ENCODE assay signal across 12 mouse cellular contexts in genomic region chr4:152447731-152448665, GRCm38 (mm10). TPM values are rescaled to one million over a fixed set of nuclear protein-coding genes. Genes with fewer than 3 reads are reported as not detected.
DNase-seq lines count a peak whose midpoint lies in the region; ATAC-seq and TF ChIP-seq lines count a peak whose summit lies in the region.
"Had no signal": no experiment of that assay in that cellular context is flagged by ENCODE, and none has a peak within 500 bp of the region (broad histone marks: within the 10 kb centered on the region; RNA-seq: fewer than 3 reads in every experiment).

No protein-coding gene starts in this region.

- no peak overlapping the region for H3K27ac ChIP-seq in heart, embryonic 15.5 days
- no peak overlapping the region for H3K27ac ChIP-seq in heart, embryonic 11.5 days (ENCODE audit: low read depth, low read length)
- H3K27ac ChIP-seq in brown adipose tissue, adult 24 weeks (replicated peaks; ENCODE audit: low read depth, low read length): no peak overlapping the region; the same call in none of the 2 replicates
- no peak overlapping the region for H3K27ac ChIP-seq in heart, adult 2 months
- no peak overlapping the region for H3K27ac ChIP-seq in intestine, embryonic 16.5 days (ENCODE audit: low read length)
- no peak overlapping the region for H3K27ac ChIP-seq in kidney, embryonic 16.5 days (ENCODE audit: low read length)
- H3K27ac ChIP-seq: embryonic facial prominence, embryonic 12.5 days; hindbrain, postnatal 0 days; midbrain, embryonic 12.5 days had no signal

- no peaks in the 10 kb centered on the region for H3K79me3 ChIP-seq in C2C12 (ENCODE audit: low read depth)

- H3K36me3 ChIP-seq in heart, embryonic 15.5 days: no peaks in the 10 kb centered on the region
- no peaks in the 10 kb centered on the region for H3K36me3 ChIP-seq in heart, embryonic 11.5 days (ENCODE audit: control insufficient read depth, insufficient read depth, low read length)
- H3K36me3 ChIP-seq in C2C12 (ENCODE audit: control insufficient read depth, insufficient read depth): no peaks in the 10 kb centered on the region
- H3K36me3 ChIP-seq in megakaryocyte, embryonic 14.5 days (replicated peaks; ENCODE audit: low read length): peaks cover 14% of the 10 kb centered on the region
- H3K36me3 ChIP-seq in heart, adult 2 months (ENCODE audit: control insufficient read depth, insufficient read depth, low read length): no peaks in the 10 kb centered on the region
- H3K36me3 ChIP-seq in intestine, embryonic 16.5 days (ENCODE audit: control insufficient read depth, insufficient read depth, low read length): no peaks in the 10 kb centered on the region
- no peaks in the 10 kb centered on the region for H3K36me3 ChIP-seq in kidney, embryonic 16.5 days (ENCODE audit: insufficient read depth, low read length)
- H3K36me3 ChIP-seq: embryonic facial prominence, embryonic 12.5 days; midbrain, embryonic 12.5 days had no signal

- TF ChIP-seq CTCF in C2C12 (IDR thresholded peaks at IDR 0.05; ENCODE audit: control insufficient read depth, insufficient read depth, insufficient read length): no peak
- TF ChIP-seq CTCF in heart, adult 2 months (IDR thresholded peaks at IDR 0.05): no peak

- DNase-seq in heart, adult 2 months: no peak
- DNase-seq: retina, postnatal 1 day had no signal

- H3K27me3 ChIP-seq in heart, embryonic 15.5 days: no peaks in the 10 kb centered on the region
- H3K27me3 ChIP-seq in heart, embryonic 11.5 days (ENCODE audit: control insufficient read depth, insufficient read depth, low read length): no peaks in the 10 kb centered on the region
- H3K27me3 ChIP-seq in C2C12 (ENCODE audit: control insufficient read depth, insufficient read depth, insufficient read length): peaks cover 26% of the 10 kb centered on the region
- peaks cover 4% of the 10 kb centered on the region for H3K27me3 ChIP-seq in megakaryocyte, embryonic 14.5 days (replicated peaks)
- H3K27me3 ChIP-seq in heart, adult 2 months (ENCODE audit: control insufficient read depth, insufficient read depth, low read length): no peaks in the 10 kb centered on the region
- H3K27me3 ChIP-seq in intestine, embryonic 16.5 days (replicated peaks; ENCODE audit: control insufficient read depth, insufficient read depth, low read length): no peaks in the 10 kb centered on the region
- no peaks in the 10 kb centered on the region for H3K27me3 ChIP-seq in kidney, embryonic 16.5 days (ENCODE audit: insufficient read depth, low read length)
- H3K27me3 ChIP-seq: embryonic facial prominence, embryonic 12.5 days; midbrain, embryonic 12.5 days had no signal

- no peak overlapping the region for H3ac ChIP-seq in C2C12 (ENCODE audit: control insufficient read depth, insufficient read length, low read depth)

- 79% methylated on average over 22 of the region's 22 CpGs for WGBS in heart, embryonic 15.5 days
- 79% methylated on average over 22 of the region's 22 CpGs for WGBS in heart, embryonic 11.5 days (ENCODE audit: insufficient replicate concordance)
- WGBS in heart, adult 2 months: 79% methylated on average over 22 of the region's 22 CpGs
- 80% methylated on average over 22 of the region's 22 CpGs for WGBS in intestine, embryonic 16.5 days
- WGBS in kidney, embryonic 16.5 days: 79% methylated on average over 22 of the region's 22 CpGs

- H3K9ac ChIP-seq in heart, embryonic 15.5 days: no peak overlapping the region
- H3K9ac ChIP-seq in heart, embryonic 11.5 days (ENCODE audit: low read depth, low read length): no peak overlapping the region
- no peak overlapping the region for H3K9ac ChIP-seq in heart, adult 2 months (ENCODE audit: low read depth, low read length)
- H3K9ac ChIP-seq in intestine, embryonic 16.5 days (ENCODE audit: low read depth, low read length): no peak overlapping the region
- H3K9ac ChIP-seq in kidney, embryonic 16.5 days (replicated peaks; ENCODE audit: low read length): no peak overlapping the region
- H3K9ac ChIP-seq: embryonic facial prominence, embryonic 12.5 days; midbrain, embryonic 12.5 days had no signal

- TF ChIP-seq EP300 in heart, adult 2 months (IDR thresholded peaks at IDR 0.05; ENCODE audit: insufficient read depth, low read depth, low read length): no peak

- ATAC-seq in heart, embryonic 15.5 days (replicated peaks; ENCODE audit: insufficient number of reproducible peaks, insufficient read depth, low FRiP score, low read depth): no peak
- ATAC-seq in heart, embryonic 11.5 days (replicated peaks; ENCODE audit: insufficient number of reproducible peaks, low FRiP score, low TSS enrichment): no peak
- ATAC-seq in intestine, embryonic 16.5 days: no peak
- ATAC-seq in kidney, embryonic 16.5 days (ENCODE audit: low FRiP score, low TSS enrichment): no peak
- ATAC-seq: hindbrain, postnatal 0 days had no signal

- peak overlapping the region; percentile 20; the same call in 1 of the 2 replicates for H3K4me3 ChIP-seq in heart, embryonic 15.5 days
- H3K4me3 ChIP-seq in heart, embryonic 11.5 days (ENCODE audit: low read depth, low read length): no peak overlapping the region
- H3K4me3 ChIP-seq in C2C12 (ENCODE audit: insufficient read depth, poor library complexity, severe bottlenecking): peak overlapping the region; percentile 23
- H3K4me3 ChIP-seq in brown adipose tissue, adult 24 weeks (ENCODE audit: insufficient read depth, low read depth, low read length): peak overlapping the region; percentile 36
- peak overlapping the region; percentile 89 for H3K4me3 ChIP-seq in megakaryocyte, embryonic 14.5 days (replicated peaks)
- no peak overlapping the region for H3K4me3 ChIP-seq in heart, adult 2 months
- H3K4me3 ChIP-seq in intestine, embryonic 16.5 days (ENCODE audit: low read length): no peak overlapping the region
- H3K4me3 ChIP-seq in kidney, embryonic 16.5 days (ENCODE audit: low read length): no peak overlapping the region
- H3K4me3 ChIP-seq: embryonic facial prominence, embryonic 12.5 days; midbrain, embryonic 12.5 days had no signal

- no peaks in the 10 kb centered on the region for H3K79me2 ChIP-seq in C2C12 (ENCODE audit: control insufficient read depth, insufficient read depth)
- H3K79me2 ChIP-seq in heart, adult 2 months (replicated peaks; ENCODE audit: control insufficient read depth, insufficient read depth, low read length): no peaks in the 10 kb centered on the region

- intact Hi-C loops in heart, adult 2 months (cut with DNase I): no loop called here

- H3K4me1 ChIP-seq in heart, embryonic 15.5 days (replicated peaks): no peaks in the 10 kb centered on the region
- no peaks in the 10 kb centered on the region for H3K4me1 ChIP-seq in heart, embryonic 11.5 days (ENCODE audit: control insufficient read depth, insufficient read depth, low read length)
- H3K4me1 ChIP-seq in brown adipose tissue, adult 24 weeks (ENCODE audit: control insufficient read depth, insufficient read depth, insufficient read length, low read length): no peaks in the 10 kb centered on the region
- H3K4me1 ChIP-seq in megakaryocyte, embryonic 14.5 days: peaks cover 56% of the 10 kb centered on the region
- no peaks in the 10 kb centered on the region for H3K4me1 ChIP-seq in heart, adult 2 months (ENCODE audit: control insufficient read depth, insufficient read depth, low read length)
- H3K4me1 ChIP-seq in intestine, embryonic 16.5 days (ENCODE audit: control insufficient read depth, insufficient read depth, low read length): no peaks in the 10 kb centered on the region
- no peaks in the 10 kb centered on the region for H3K4me1 ChIP-seq in kidney, embryonic 16.5 days (ENCODE audit: insufficient read depth, low read length)
- H3K4me1 ChIP-seq: embryonic facial prominence, embryonic 12.5 days had no signal

- peak overlapping the region; percentile 14; the same call in 1 of the 2 replicates for H3K4me2 ChIP-seq in heart, embryonic 15.5 days
- H3K4me2 ChIP-seq in heart, embryonic 11.5 days: no peak overlapping the region
- no peak overlapping the region for H3K4me2 ChIP-seq in intestine, embryonic 16.5 days (ENCODE audit: low read depth, low read length)
- H3K4me2 ChIP-seq in kidney, embryonic 16.5 days (replicated peaks; ENCODE audit: low read depth, low read length): no peak overlapping the region
- H3K4me2 ChIP-seq: embryonic facial prominence, embryonic 12.5 days; midbrain, embryonic 12.5 days had no signal

- H3K9me3 ChIP-seq in heart, embryonic 15.5 days (replicated peaks): no peaks in the 10 kb centered on the region
- no peaks in the 10 kb centered on the region for H3K9me3 ChIP-seq in heart, embryonic 11.5 days (replicated peaks; ENCODE audit: control insufficient read depth, low read length)
- peaks cover 15% of the 10 kb centered on the region for H3K9me3 ChIP-seq in megakaryocyte, embryonic 14.5 days
- H3K9me3 ChIP-seq in intestine, embryonic 16.5 days (ENCODE audit: control insufficient read depth, low read length): no peaks in the 10 kb centered on the region
- no peaks in the 10 kb centered on the region for H3K9me3 ChIP-seq in kidney, embryonic 16.5 days (ENCODE audit: low read length)
- H3K9me3 ChIP-seq: embryonic facial prominence, embryonic 12.5 days; midbrain, embryonic 12.5 days had no signal

- no peak for TF ChIP-seq POLR2A in heart, adult 2 months (IDR thresholded peaks at IDR 0.05; ENCODE audit: insufficient read depth, low read depth, low read length)

RNA-seq across cellular contexts. Expression of gene Nphp4, which starts 28.5 kb away (rescaled TPM):
- 1.3 and 1.9 TPM in 2 replicates for polyA plus RNA-seq in heart, embryonic 15.5 days (2015; fragmentation: Nextera tagmentation; extraction: Ambion mirVana)
- polyA plus RNA-seq in heart, embryonic 11.5 days (2014; fragmentation: Nextera tagmentation; extraction: Ambion mirVana): 1.7 and 1.9 TPM in 2 replicates
- 2.0 TPM for polyA plus RNA-seq in C2C12 (2012; fragmentation: generic; extraction: Trizol)
- polyA plus RNA-seq in brown adipose tissue, adult 24 weeks (2012; ENCODE audit: insufficient read depth, insufficient read length, missing spikeins): not detected in 2 replicates
- polyA plus RNA-seq in megakaryocyte, embryonic 14.5 days (2012; ENCODE audit: insufficient read depth, low replicate concordance): 0.64 and 1.3 TPM in 2 replicates
- total RNA-seq in heart, adult 2 months (2021): under 1 TPM; 0.57 to 0.70 TPM
- polyA plus RNA-seq in heart, adult 2 months (2012; rRNA removed): 0.82 and 1.3 TPM in 2 replicates
- polyA plus RNA-seq in intestine, embryonic 16.5 days (2015; fragmentation: Nextera tagmentation; extraction: Ambion mirVana): 1.4 and 1.7 TPM in 2 replicates
- polyA plus RNA-seq in kidney, embryonic 16.5 days (2015; fragmentation: Nextera tagmentation; extraction: Ambion mirVana): 5.0 and 5.2 TPM in 2 replicates

RNA-seq across cellular contexts. Expression of gene Kcnab2, which starts 29.7 kb away (rescaled TPM):
- 3.6 and 15.2 TPM in 2 replicates for polyA plus RNA-seq in heart, embryonic 15.5 days (2015; fragmentation: Nextera tagmentation; extraction: Ambion mirVana)
- 2.2 and 3.5 TPM in 2 replicates for polyA plus RNA-seq in heart, embryonic 11.5 days (2014; fragmentation: Nextera tagmentation; extraction: Ambion mirVana)
- 8.5 TPM for polyA plus RNA-seq in C2C12 (2012; fragmentation: generic; extraction: Trizol)
- 2.8 and 5.4 TPM in 2 replicates for polyA plus RNA-seq in brown adipose tissue, adult 24 weeks (2012; ENCODE audit: insufficient read depth, insufficient read length, missing spikeins)
- polyA plus RNA-seq in megakaryocyte, embryonic 14.5 days (2012; ENCODE audit: insufficient read depth, low replicate concordance): 25.7 and 37.9 TPM in 2 replicates
- 1 to 10 TPM; 2.3 to 3.5 TPM for total RNA-seq in heart, adult 2 months (2021)
- 1.6 and 2.1 TPM in 2 replicates for polyA plus RNA-seq in heart, adult 2 months (2012; rRNA removed)
- 3.3 and 4.4 TPM in 2 replicates for polyA plus RNA-seq in intestine, embryonic 16.5 days (2015; fragmentation: Nextera tagmentation; extraction: Ambion mirVana)
- polyA plus RNA-seq in kidney, embryonic 16.5 days (2015; fragmentation: Nextera tagmentation; extraction: Ambion mirVana): 5.9 and 6.6 TPM in 2 replicates

Comparison
In these comparisons a context has a peak if more than half of its experiments do, and no peak if none do; other contexts are left out.
1. H3K4me3 ChIP-seq: peak in heart, embryonic 15.5 days (single experiment), C2C12 (single experiment), brown adipose tissue, adult 24 weeks (single experiment) and megakaryocyte, embryonic 14.5 days (single experiment); none in heart, embryonic 11.5 days (single experiment), heart, adult 2 months (single experiment), intestine, embryonic 16.5 days (single experiment) and kidney, embryonic 16.5 days (single experiment).